Mouse (Mus musculus) heart, embryonic 10.5 days (tissue): ENCODE results near the gene Fance. TPM values are rescaled to one million over a fixed set of nuclear protein-coding genes. Genes with fewer than 3 reads are reported as not detected.
A peak's percentile ranks its signal among the peaks of the same experiment; 100 is the strongest.

Experiments used
- DNase-seq: peaks from one replicate; pipeline ENCODE4 v3.0.0-alpha.2; 2017; ENCODE audit warnings: low spot score
- H3K27ac ChIP-seq: fragments of 300-500 bp; sonication (generic); 2 replicates; pipeline ENCODE4 v1.5.1; 2016; ENCODE audit warnings: mild to moderate bottlenecking
- H3K27me3 ChIP-seq: fragments of 300-500 bp; sonication (generic); 2 replicates; pipeline ENCODE4 v1.6.1; 2016; ENCODE audit warnings: mild to moderate bottlenecking; ENCODE audit not compliant: poor library complexity, insufficient read depth, severe bottlenecking
- H3K36me3 ChIP-seq: fragments of 300-500 bp; sonication (generic); 2 replicates; pipeline ENCODE4 v1.6.1; 2016; ENCODE audit warnings: mild to moderate bottlenecking, moderate library complexity
- H3K4me1 ChIP-seq: fragments of 300-500 bp; sonication (generic); 2 replicates; pipeline ENCODE4 v1.6.1; 2016; ENCODE audit warnings: mild to moderate bottlenecking
- H3K4me3 ChIP-seq: fragments of 300-500 bp; sonication (generic); 2 replicates; pipeline ENCODE4 v1.5.1; 2016; ENCODE audit warnings: mild to moderate bottlenecking, moderate library complexity
- H3K9me3 ChIP-seq: fragments of 300-500 bp; sonication (generic); 2 replicates; pipeline ENCODE4 v1.6.1; 2016; ENCODE audit warnings: mild to moderate bottlenecking, moderate library complexity
- WGBS: fragments of 180-500 bp; shearing (Covaris S2); methylation state at CpG from one replicate; pipeline ENCODE4 v1.1.7; 2016; 5-methylcytosine and 5-hydroxymethylcytosine counted together
- polyA plus RNA-seq: library from polyadenylated mRNA; unstranded; fragments of >200 nt; fragmentation: Nextera tagmentation; extraction: Ambion mirVana; gene quantifications from 2 replicates; pipeline ENCODE4 v1.2.1, GENCODE M21; 2016

Gene Fance
- polyA plus RNA-seq, 1 experiment from 2014 or later: 30.6 TPM

GRCm38 (mm10) chr17:28363507-28363906, 50.2 kb downstream of the Fance start:
- Histone ChIP-seq H3K4me1 (peaks cover 46% of the 10 kb centered on the region), H3K27me3 (peaks cover 74% of the 10 kb centered on the region), H3K27ac (0 out of 2 replicates have a peak overlapping the region, but pooled peaks have one; percentile 64), H3K9me3 (no peaks in the 10 kb centered on the region), H3K36me3 (no peaks in the 10 kb centered on the region), H3K4me3 (peak overlapping the region; percentile 61)
- WGBS: 9% methylated on average over 6 of the region's 6 CpGs
- DNase-seq: no peak

- 12% methylated on average over 8 of the region's 8 CpGs for WGBS
- H3K36me3 ChIP-seq: no peaks in the 10 kb centered on the region
- peak within 1 kb of the TSS; percentile 61 for H3K4me3 ChIP-seq
- DNase-seq: no peak
- peak within 1 kb of the TSS; percentile 64 for H3K27ac ChIP-seq
- H3K27me3 ChIP-seq: peaks cover 58% of the 10 kb centered on the region
- H3K9me3 ChIP-seq: no peaks in the 10 kb centered on the region
- peaks cover 38% of the 10 kb centered on the region for H3K4me1 ChIP-seq
Measured at GRCm38 (mm10) chr17:28365122-28365521, 51.8 kb downstream of the Fance start, which contains the start of gene Tulp1. Gene Tulp1, minus strand, starts transcription at chr17:28365222.

GRCm38 (mm10) chr17:28368449-28368848, 55.1 kb downstream of the Fance start:
- H3K4me1 ChIP-seq: peaks cover 22% of the 10 kb centered on the region
- no peak overlapping the region for H3K4me3 ChIP-seq
- no peaks in the 10 kb centered on the region for H3K36me3 ChIP-seq
- H3K9me3 ChIP-seq: no peaks in the 10 kb centered on the region
- DNase-seq: peak; percentile 92
- H3K27me3 ChIP-seq: peaks cover 34% of the 10 kb centered on the region
- no peak overlapping the region for H3K27ac ChIP-seq
- 3% methylated on average over 13 of the region's 13 CpGs for WGBS

GRCm38 (mm10) chr17:28369056-28369455, 55.7 kb downstream of the Fance start:
- Histone ChIP-seq H3K4me3 (no peak overlapping the region), H3K9me3 (no peaks in the 10 kb centered on the region), H3K4me1 (peaks cover 16% of the 10 kb centered on the region), H3K27me3 (peaks cover 34% of the 10 kb centered on the region), H3K27ac (no peak overlapping the region), H3K36me3 (no peaks in the 10 kb centered on the region)
- 46% methylated on average over 5 of the region's 5 CpGs for WGBS
- DNase-seq: no peak

- Histone ChIP-seq H3K36me3 (no peaks in the 10 kb centered on the region), H3K4me1 (peaks cover 17% of the 10 kb centered on the region), H3K27me3 (peaks cover 37% of the 10 kb centered on the region), H3K9me3 (no peaks in the 10 kb centered on the region), H3K27ac (no peak overlapping the region), H3K4me3 (no peak overlapping the region)
- 76% methylated on average over 2 of the region's 2 CpGs for WGBS
- DNase-seq: no peak
Measured at GRCm38 (mm10) chr17:28371286-28371685, 58.0 kb downstream of the Fance start.

- peaks cover 17% of the 10 kb centered on the region for H3K4me1 ChIP-seq
- no peaks in the 10 kb centered on the region for H3K9me3 ChIP-seq
- WGBS: 68% methylated on average over 1 of the region's 1 CpGs
- peaks cover 38% of the 10 kb centered on the region for H3K27me3 ChIP-seq
- no peaks in the 10 kb centered on the region for H3K36me3 ChIP-seq
- DNase-seq: no peak
- no peak overlapping the region for H3K4me3 ChIP-seq
- no peak overlapping the region for H3K27ac ChIP-seq
Measured at GRCm38 (mm10) chr17:28371941-28372340, 58.6 kb downstream of the Fance start.

- 0 out of 2 replicates have a peak overlapping the region, but pooled peaks have one; percentile 12 for H3K4me3 ChIP-seq
- no peaks in the 10 kb centered on the region for H3K36me3 ChIP-seq
- H3K4me1 ChIP-seq: peaks cover 14% of the 10 kb centered on the region
- DNase-seq: no peak
- H3K27ac ChIP-seq: no peak overlapping the region
- 18% methylated on average over 10 of the region's 10 CpGs for WGBS
- H3K27me3 ChIP-seq: peaks cover 44% of the 10 kb centered on the region
- no peaks in the 10 kb centered on the region for H3K9me3 ChIP-seq
Measured at GRCm38 (mm10) chr17:28373821-28374220, 60.5 kb downstream of the Fance start.

GRCm38 (mm10) chr17:28374494-28374893, 61.2 kb downstream of the Fance start:
- Histone ChIP-seq H3K4me3 (peak overlapping the region; percentile 12; the same call in 1 of the 2 replicates), H3K27me3 (peaks cover 49% of the 10 kb centered on the region), H3K4me1 (peaks cover 14% of the 10 kb centered on the region), H3K9me3 (no peaks in the 10 kb centered on the region), H3K36me3 (no peaks in the 10 kb centered on the region), H3K27ac (no peak overlapping the region)
- no peak for DNase-seq
- 16% methylated on average over 16 of the region's 16 CpGs for WGBS

- H3K9me3 ChIP-seq: no peaks in the 10 kb centered on the region
- H3K27ac ChIP-seq: no peak overlapping the region
- H3K36me3 ChIP-seq: no peaks in the 10 kb centered on the region
- peaks cover 60% of the 10 kb centered on the region for H3K27me3 ChIP-seq
- peaks cover 24% of the 10 kb centered on the region for H3K4me1 ChIP-seq
- 7% methylated on average over 17 of the region's 17 CpGs for WGBS
- H3K4me3 ChIP-seq: peak overlapping the region; percentile 29; the same call in 1 of the 2 replicates
- no peak for DNase-seq
Measured at GRCm38 (mm10) chr17:28375592-28376061, 62.3 kb downstream of the Fance start.

Other genes with a start within 250 kb of the Fance start
- gene Tcp11, start 232.9 kb upstream of the Fance start, polyA plus RNA-seq: 0.59 and 0.67 TPM in 2 replicates
- gene Scube3, start 171.4 kb upstream of the Fance start, polyA plus RNA-seq: 2.1 and 5.5 TPM in 2 replicates
- 28.1 and 34.2 TPM in 2 replicates for gene Zfp523, start 136.4 kb upstream of the Fance start, polyA plus RNA-seq
- gene Def6, start 105.7 kb upstream of the Fance start, polyA plus RNA-seq: 3.2 and 5.2 TPM in 2 replicates
- gene Ppard, start 80.8 kb upstream of the Fance start, polyA plus RNA-seq: 0.87 and 1.2 TPM in 2 replicates
- gene Rpl10a, start 15.0 kb downstream of the Fance start, polyA plus RNA-seq: 345 and 365 TPM in 2 replicates
- 6.3 and 6.5 TPM in 2 replicates for gene Tead3, start 37.3 kb downstream of the Fance start, polyA plus RNA-seq
- gene Tulp1, start 51.7 kb downstream of the Fance start, polyA plus RNA-seq: 5.0 and 5.7 TPM in 2 replicates
- gene Fkbp5, start 204.0 kb downstream of the Fance start, polyA plus RNA-seq: 16.0 and 21.9 TPM in 2 replicates
- 0.10 TPM in 1 of 2 replicates, not detected in the other for gene Armc12, start 217.3 kb downstream of the Fance start, polyA plus RNA-seq
- not detected in 2 replicates for gene Clpsl2, start 235.9 kb downstream of the Fance start, polyA plus RNA-seq
- gene Clps, start 247.2 kb downstream of the Fance start, polyA plus RNA-seq: 0.46 TPM in 1 of 2 replicates, not detected in the other